ENCODE assay signal across 26 mouse cellular contexts in genomic region chr4:107459461-107459860, GRCm38 (mm10). TPM values are rescaled to one million over a fixed set of nuclear protein-coding genes. Genes with fewer than 3 reads are reported as not detected.
DNase-seq lines count a peak whose midpoint lies in the region; ATAC-seq lines count a peak whose summit lies in the region.
"Had no signal": no experiment of that assay in that cellular context is flagged by ENCODE, and none has a peak within 500 bp of the region (broad histone marks: within the 10 kb centered on the region; RNA-seq: fewer than 3 reads in every experiment).

No protein-coding gene starts in this region.

- no peak overlapping the region for H3K4me2 ChIP-seq in kidney, embryonic 16.5 days (replicated peaks; ENCODE audit: low read depth, low read length)
- peak overlapping the region; percentile 55 for H3K4me2 ChIP-seq in liver, embryonic 13.5 days
- no peak overlapping the region for H3K4me2 ChIP-seq in midbrain, embryonic 14.5 days (ENCODE audit: low read length)
- H3K4me2 ChIP-seq: forebrain, embryonic 12.5 days; hindbrain, embryonic 14.5 days; limb, embryonic 15.5 days; neural tube, embryonic 15.5 days; stomach, embryonic 15.5 days had no signal

- no peak overlapping the region for H3K9ac ChIP-seq in kidney, embryonic 16.5 days (replicated peaks; ENCODE audit: low read length)
- peak overlapping the region; percentile 49; the same call in 1 of the 2 replicates for H3K9ac ChIP-seq in liver, embryonic 13.5 days
- no peak overlapping the region for H3K9ac ChIP-seq in midbrain, embryonic 14.5 days (replicated peaks; ENCODE audit: low read length)
- H3K9ac ChIP-seq: forebrain, embryonic 12.5 days; hindbrain, embryonic 14.5 days; limb, embryonic 15.5 days; neural tube, embryonic 15.5 days; stomach, embryonic 15.5 days had no signal

- H3K27me3 ChIP-seq in erythroblast, embryonic 14.5 days (ENCODE audit: control insufficient read depth) = peaks cover 8% of the 10 kb centered on the region
- peaks cover 4% of the 10 kb centered on the region; the same call in 1 of the 2 replicates for H3K27me3 ChIP-seq in kidney, embryonic 16.5 days (ENCODE audit: insufficient read depth, low read length)
- H3K27me3 ChIP-seq in embryonic facial prominence, embryonic 10.5 days (replicated peaks; ENCODE audit: low read depth, poor library complexity, severe bottlenecking) = peaks cover 52% of the 10 kb centered on the region
- peaks cover 4% of the 10 kb centered on the region; the same call in 1 of the 2 replicates for H3K27me3 ChIP-seq in liver, embryonic 13.5 days
- H3K27me3 ChIP-seq in midbrain, embryonic 14.5 days (ENCODE audit: control insufficient read depth, insufficient read depth, low read length) = no peaks in the 10 kb centered on the region
- H3K27me3 ChIP-seq: stomach, embryonic 15.5 days had no signal

- peaks cover 8% of the 10 kb centered on the region; the same call in 1 of the 2 replicates for H3K9me3 ChIP-seq in erythroblast, embryonic 14.5 days (ENCODE audit: control insufficient read depth, low read length)
- no peaks in the 10 kb centered on the region for H3K9me3 ChIP-seq in kidney, embryonic 16.5 days (ENCODE audit: low read length)
- no peaks in the 10 kb centered on the region for H3K9me3 ChIP-seq in embryonic facial prominence, embryonic 10.5 days
- no peaks in the 10 kb centered on the region for H3K9me3 ChIP-seq in liver, embryonic 13.5 days (replicated peaks)
- no peaks in the 10 kb centered on the region for H3K9me3 ChIP-seq in midbrain, embryonic 14.5 days (ENCODE audit: control insufficient read depth, low read length)
- H3K9me3 ChIP-seq: forebrain, embryonic 12.5 days; limb, embryonic 15.5 days; midbrain, embryonic 10.5 days; neural tube, embryonic 15.5 days; stomach, embryonic 15.5 days had no signal

- 86% methylated on average over 2 of the region's 2 CpGs for WGBS in kidney, embryonic 16.5 days
- 80% methylated on average over 2 of the region's 2 CpGs for WGBS in embryonic facial prominence, embryonic 10.5 days
- WGBS in liver, embryonic 13.5 days (ENCODE audit: insufficient replicate concordance) = 81% methylated on average over 2 of the region's 2 CpGs
- 85% methylated on average over 2 of the region's 2 CpGs for WGBS in midbrain, embryonic 14.5 days

- H3K4me1 ChIP-seq in erythroblast, embryonic 14.5 days (ENCODE audit: control insufficient read depth) = peaks cover 44% of the 10 kb centered on the region
- peaks cover 6% of the 10 kb centered on the region for H3K4me1 ChIP-seq in kidney, embryonic 16.5 days (ENCODE audit: insufficient read depth, low read length)
- peaks cover 70% of the 10 kb centered on the region for H3K4me1 ChIP-seq in embryonic facial prominence, embryonic 10.5 days
- H3K4me1 ChIP-seq in liver, embryonic 13.5 days (replicated peaks) = peaks cover 35% of the 10 kb centered on the region
- no peaks in the 10 kb centered on the region for H3K4me1 ChIP-seq in midbrain, embryonic 14.5 days (ENCODE audit: control insufficient read depth, insufficient read depth, low read length)

- peak; percentile 27 for DNase-seq in kidney, adult 18-20 months
- DNase-seq in embryonic facial prominence, embryonic 10.5 days (ENCODE audit: low spot score) = no peak
- no peak for DNase-seq in liver, embryonic 13.5 days
- no peak for DNase-seq in midbrain, embryonic 14.5 days
- no peak for DNase-seq in lung, postnatal 10 days
- DNase-seq: cerebellum, adult 9-11 months; gastrocnemius, postnatal 14 days; heart, adult 18-20 months; heart, postnatal 4 days; layer of hippocampus, adult 9-11 months; right cerebral cortex, adult 18-20 months; right cerebral cortex, postnatal 4 days; thymus, postnatal 36 days had no signal

- no peak for ATAC-seq in erythroblast, adult 5-6 weeks (replicated peaks; ENCODE audit: low FRiP score, poor library complexity, severe bottlenecking)
- ATAC-seq in kidney, embryonic 16.5 days (ENCODE audit: low FRiP score, low TSS enrichment) = no peak
- ATAC-seq in liver, embryonic 13.5 days (ENCODE audit: low read depth) = no peak
- ATAC-seq in midbrain, embryonic 14.5 days (ENCODE audit: low FRiP score, low TSS enrichment) = no peak
- ATAC-seq: inflammation-experienced regulatory T-cells, adult 6 months had no signal

- H3K4me3 ChIP-seq in erythroblast, embryonic 14.5 days (replicated peaks) = peak overlapping the region; percentile 49
- no peak overlapping the region for H3K4me3 ChIP-seq in kidney, embryonic 16.5 days (ENCODE audit: low read length)
- H3K4me3 ChIP-seq in embryonic facial prominence, embryonic 10.5 days = no peak overlapping the region
- H3K4me3 ChIP-seq in liver, embryonic 13.5 days (replicated peaks) = 0 out of 2 replicates have a peak overlapping the region, but pooled peaks have one; percentile 19
- H3K4me3 ChIP-seq in midbrain, embryonic 14.5 days (replicated peaks; ENCODE audit: low read depth, low read length) = no peak overlapping the region
- H3K4me3 ChIP-seq: forebrain, embryonic 12.5 days; left cerebral cortex, adult 2 months; limb, embryonic 15.5 days; midbrain, embryonic 10.5 days; neural tube, embryonic 15.5 days; stomach, embryonic 15.5 days had no signal

- no peaks in the 10 kb centered on the region; the same call in 1 of the 2 replicates for H3K36me3 ChIP-seq in erythroblast, embryonic 14.5 days (ENCODE audit: control insufficient read depth)
- H3K36me3 ChIP-seq in kidney, embryonic 16.5 days (ENCODE audit: insufficient read depth, low read length) = no peaks in the 10 kb centered on the region
- no peaks in the 10 kb centered on the region for H3K36me3 ChIP-seq in embryonic facial prominence, embryonic 10.5 days (replicated peaks)
- H3K36me3 ChIP-seq in liver, embryonic 13.5 days = no peaks in the 10 kb centered on the region
- no peaks in the 10 kb centered on the region for H3K36me3 ChIP-seq in midbrain, embryonic 14.5 days (ENCODE audit: control insufficient read depth, insufficient read depth, low read length)
- H3K36me3 ChIP-seq: forebrain, embryonic 12.5 days; limb, embryonic 15.5 days; midbrain, embryonic 10.5 days; neural tube, embryonic 15.5 days; stomach, embryonic 15.5 days had no signal

- H3K27ac ChIP-seq in kidney, embryonic 16.5 days (ENCODE audit: low read length) = no peak overlapping the region
- peak overlapping the region; percentile 73 for H3K27ac ChIP-seq in embryonic facial prominence, embryonic 10.5 days (replicated peaks)
- peak overlapping the region; percentile 90 for H3K27ac ChIP-seq in liver, embryonic 13.5 days
- no peak overlapping the region for H3K27ac ChIP-seq in midbrain, embryonic 14.5 days (replicated peaks; ENCODE audit: low read depth, low read length)
- H3K27ac ChIP-seq: forebrain, embryonic 12.5 days; hindbrain, embryonic 14.5 days; left cerebral cortex, adult 2 months; limb, embryonic 15.5 days; macrophage; midbrain, embryonic 10.5 days; neural tube, embryonic 15.5 days; stomach, embryonic 15.5 days had no signal

RNA-seq across cellular contexts. Expression of gene Glis1, which starts 25.1 kb away (rescaled TPM):
- 0.21 and 0.24 TPM in 2 replicates for polyA plus RNA-seq in erythroblast, embryonic 14.5 days (2012)
- total RNA-seq in erythroblast, adult 5-6 weeks (2015; ENCODE audit: low replicate concordance) = not detected in 2 replicates
- total RNA-seq in erythroblast, adult 5-6 weeks (2017; ENCODE audit: low replicate concordance) = not detected in 2 replicates
- 4.6 and 5.1 TPM in 2 replicates for polyA plus RNA-seq in kidney, embryonic 16.5 days (2015; fragmentation: Nextera tagmentation; extraction: Ambion mirVana)
- polyA plus RNA-seq in embryonic facial prominence, embryonic 10.5 days (2016; fragmentation: Nextera tagmentation; extraction: Ambion mirVana) = 3.7 and 7.3 TPM in 2 replicates
- 0.34 and 0.69 TPM in 2 replicates for polyA plus RNA-seq in liver, embryonic 13.5 days (2015; fragmentation: Nextera tagmentation; extraction: Ambion mirVana)
- 1.6 TPM in 2 replicates for polyA plus RNA-seq in midbrain, embryonic 14.5 days (2014; fragmentation: Nextera tagmentation; extraction: Ambion mirVana)
- total RNA-seq: common myeloid progenitor, adult 5-6 weeks had no signal
- polyA plus RNA-seq: macrophage had no signal

Comparison
In these comparisons a context has a peak if more than half of its experiments do, and no peak if none do; other contexts are left out.
1. H3K4me3 ChIP-seq: peak in erythroblast, embryonic 14.5 days (single experiment) and liver, embryonic 13.5 days (single experiment); none in kidney, embryonic 16.5 days (single experiment), embryonic facial prominence, embryonic 10.5 days (single experiment) and midbrain, embryonic 14.5 days (single experiment).
2. H3K27ac ChIP-seq: peak in embryonic facial prominence, embryonic 10.5 days (single experiment) and liver, embryonic 13.5 days (single experiment); none in kidney, embryonic 16.5 days (single experiment) and midbrain, embryonic 14.5 days (single experiment).